ENCODE assay signal across 18 mouse cellular contexts in the genomic region with DNA sequence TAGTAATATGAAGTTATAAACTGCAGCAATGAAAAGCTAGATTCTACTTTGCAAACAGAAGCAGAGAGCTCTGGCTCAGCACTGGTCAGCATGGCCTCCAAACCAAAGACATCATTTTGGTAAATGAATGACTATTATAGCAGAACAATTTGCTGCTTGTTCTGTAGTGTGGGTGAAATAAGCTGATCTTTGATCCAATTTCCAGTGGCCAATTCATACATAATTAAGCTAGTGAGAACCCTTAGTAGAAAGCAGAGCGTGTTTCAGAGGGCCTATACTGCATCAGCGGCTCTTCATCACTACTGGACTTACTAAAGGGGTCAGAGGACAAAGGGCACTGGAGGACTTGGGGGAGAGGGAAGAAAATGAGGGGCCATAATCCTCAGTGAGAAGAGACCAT.
"Had no signal": no experiment of that assay in that cellular context is flagged by ENCODE, and none has a peak within 500 bp of the region (broad histone marks: within the 10 kb centered on the region; RNA-seq: fewer than 3 reads in every experiment).

No protein-coding gene starts in this region.

- H3K9me3 ChIP-seq: lung, embryonic 15.5 days; megakaryocyte, embryonic 14.5 days; midbrain, embryonic 13.5 days; midbrain, embryonic 15.5 days; neural tube, embryonic 12.5 days had no signal

- H3K9ac ChIP-seq: lung, embryonic 15.5 days; midbrain, embryonic 13.5 days; midbrain, embryonic 15.5 days; neural tube, embryonic 12.5 days had no signal

- H3K4me3 ChIP-seq: lung, embryonic 15.5 days; megakaryocyte, embryonic 14.5 days; midbrain, embryonic 13.5 days; midbrain, embryonic 15.5 days; neural tube, embryonic 12.5 days had no signal

- H3K27me3 ChIP-seq: lung, embryonic 15.5 days; megakaryocyte, embryonic 14.5 days; midbrain, embryonic 13.5 days; midbrain, embryonic 15.5 days; neural tube, embryonic 12.5 days had no signal

- H3K27ac ChIP-seq: lung, embryonic 15.5 days; macrophage; midbrain, embryonic 13.5 days; midbrain, embryonic 15.5 days; neural tube, embryonic 12.5 days had no signal

- H3K4me2 ChIP-seq: lung, embryonic 15.5 days; midbrain, embryonic 11.5 days; midbrain, embryonic 13.5 days; midbrain, embryonic 15.5 days; neural tube, embryonic 12.5 days had no signal

- DNase-seq: lung, adult 2 months; lung, postnatal 14 days; lung, postnatal 36 days; right cerebral cortex, adult 18-20 months; right cerebral cortex, postnatal 25 days; right cerebral cortex, postnatal 4 days; spleen, adult 18-20 months; thymus, adult 18-20 months; thymus, postnatal 14 days; thymus, postnatal 36 days had no signal

- H3K4me1 ChIP-seq: lung, embryonic 15.5 days; megakaryocyte, embryonic 14.5 days; midbrain, embryonic 13.5 days; midbrain, embryonic 15.5 days; neural tube, embryonic 12.5 days had no signal

- ATAC-seq: lung, postnatal 0 days; midbrain, embryonic 13.5 days; midbrain, embryonic 15.5 days had no signal
